Mouse (Mus musculus) T-cell, adult 66 days (primary cell): ENCODE data around the gene Cd300lb. TPM values are rescaled to one million over a fixed set of nuclear protein-coding genes. Genes with fewer than 3 reads are reported as not detected.

Source experiments
- total RNA-seq, 2 experiments: library from RNA; stranded (reverse); gene quantifications; 3 replicates in 1 of 2; 4 replicates in 1 of 2; pipeline ENCODE4 v1.2.4; 2023

The Cd300lb gene
- total RNA-seq: under 1 TPM in 1 of 2 experiments, not detected in 1; 0.21 TPM

DNA sequence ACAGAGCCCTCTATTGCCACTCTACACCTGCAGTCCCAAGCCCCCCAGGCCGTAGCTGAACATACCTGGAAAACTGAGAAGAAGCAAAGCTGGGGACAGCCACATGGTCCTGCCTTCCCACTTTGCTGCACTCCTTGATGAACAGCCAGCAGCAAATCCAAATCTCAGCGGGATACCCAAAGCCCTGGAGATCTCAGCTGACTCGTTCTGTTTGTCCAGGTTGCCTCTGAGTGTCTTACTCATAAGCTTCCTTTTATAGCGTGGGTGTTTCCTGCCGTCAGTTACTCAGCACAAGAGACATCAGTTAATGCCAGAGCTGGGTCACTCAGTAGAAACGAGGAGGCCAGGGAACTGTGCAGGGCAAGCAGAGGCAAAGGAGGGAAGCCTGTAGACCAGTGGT, at the start of gene Cd300lb:
TSS of gene Cd300lb (minus strand) at position 243 of the 400 bp plus-strand sequence.

GRCm38 (mm10) chr11:114968752-114969207, 34.6 kb upstream of the Cd300lb start, which contains the start of gene Cd300c:
Gene Cd300c (minus strand): TSS chr11:114969157.

DNA sequence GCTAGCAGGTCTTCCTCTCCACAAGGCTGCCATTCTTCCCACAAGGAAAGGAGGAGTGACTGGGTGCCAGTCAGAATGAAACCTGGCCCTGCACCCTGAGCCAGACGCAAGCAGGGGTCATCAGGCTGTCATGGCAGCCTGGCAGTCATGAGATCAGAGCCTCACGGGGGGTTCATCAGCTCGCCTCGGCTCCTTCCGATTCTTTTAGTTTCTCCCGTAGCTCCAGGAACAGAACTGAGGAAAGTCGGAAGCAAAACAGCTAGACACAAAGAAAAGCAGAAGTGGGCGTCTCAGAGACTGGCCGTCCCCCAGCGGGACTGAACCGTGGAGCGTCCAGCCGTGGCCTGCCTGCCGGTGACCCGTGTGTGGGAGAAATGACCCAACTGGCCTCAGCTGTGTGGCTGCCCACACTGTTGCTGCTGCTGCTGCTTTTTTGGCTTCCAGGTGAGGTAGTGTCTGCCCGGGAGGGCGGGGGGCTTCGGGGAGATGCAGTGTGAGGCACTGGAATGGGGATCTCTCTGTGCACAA, 44.1 kb downstream of the Cd300lb start, which contains the start of gene Cd300a:
TSS of gene Cd300a (plus strand) at position 51 of the 528 bp plus-strand sequence.

Other genes with a start within 250 kb of the Cd300lb start
- not detected for gene Dnaic2, start 207.0 kb downstream of the Cd300lb start, total RNA-seq
- under 1 TPM in 1 of 2 experiments, not detected in 1; 0.29 TPM for gene Kif19a, start 169.0 kb downstream of the Cd300lb start, total RNA-seq
- gene Btbd17, start 138.4 kb downstream of the Cd300lb start, total RNA-seq: not detected
- gene Gpr142, start 135.5 kb downstream of the Cd300lb start, total RNA-seq: not detected
- gene Gprc5c, start 83.2 kb downstream of the Cd300lb start, total RNA-seq: under 1 TPM in 1 of 2 experiments, not detected in 1; 0.26 TPM
- gene Cd300a, start 44.3 kb downstream of the Cd300lb start, total RNA-seq: under 1 TPM; 0.15 to 0.96 TPM
- gene Cd300c, start 34.8 kb upstream of the Cd300lb start, total RNA-seq: not detected
- gene Cd300ld, start 55.5 kb upstream of the Cd300lb start, total RNA-seq: under 1 TPM; 0.36 to 0.67 TPM
- 1 to 10 TPM in 1 of 2 experiments, under 1 TPM in 1; 0.98 to 2.7 TPM for gene Cd300c2, start 67.5 kb upstream of the Cd300lb start, total RNA-seq
- not detected for gene Cd300ld2, start 81.8 kb upstream of the Cd300lb start, total RNA-seq
- gene Cd300ld4, start 92.6 kb upstream of the Cd300lb start, total RNA-seq: not detected
- 1 to 10 TPM in 1 of 2 experiments, not detected in 1; 1.0 TPM for gene Cd300ld5, start 103.4 kb upstream of the Cd300lb start, total RNA-seq
- gene Cd300ld3, start 114.0 kb upstream of the Cd300lb start, total RNA-seq: 1 to 10 TPM in 1 of 2 experiments, not detected in 1; 1.0 TPM
- gene Cd300e, start 127.8 kb upstream of the Cd300lb start, total RNA-seq: under 1 TPM in 1 of 2 experiments, not detected in 1; 0.93 TPM
- 10 to 100 TPM; 44.7 to 51.2 TPM for gene Rab37, start 157.0 kb upstream of the Cd300lb start, total RNA-seq
- gene Cd300lf, start 199.6 kb upstream of the Cd300lb start, total RNA-seq: 1 to 10 TPM in 1 of 2 experiments, under 1 TPM in 1; 0.68 to 1.0 TPM
- 100 to 1,000 TPM; 207 to 214 TPM for gene Slc9a3r1, start 229.0 kb upstream of the Cd300lb start, total RNA-seq